Mouse (Mus musculus) erythroblast, adult 5-6 weeks (primary cell): ENCODE results near the gene Slc5a3. TPM values are rescaled to one million over a fixed set of nuclear protein-coding genes. Genes with fewer than 3 reads are reported as not detected.
"Not testable (repeated sequence)": the region's sequence is repeated elsewhere in the genome, so short reads cannot be mapped to it uniquely, and the experiment has no call there.

Source experiments
- ATAC-seq: replicated peaks from 2 replicates; pipeline ENCODE4 v1.8.0; 2016; ENCODE audit warnings: moderate number of reproducible peaks, mild to moderate bottlenecking, moderate TSS enrichment, inconsistent platforms; ENCODE audit not compliant: poor library complexity, low FRiP score, severe bottlenecking
- total RNA-seq, 2 experiments: library from RNA; stranded (forward) in 1 of 2; stranded (reverse) in 1 of 2; fragments of 150-400 nt in 1 of 2; fragments of 200-764, 138-1000 nt in 1 of 2; gene quantifications; 2 replicates each; pipeline versions ENCODE4 v1.2.3 to v1.2.4; 2015 to 2017; ENCODE audit warnings: low replicate concordance in 2 of 2

Gene Slc5a3
- total RNA-seq, 2 experiments from 2014 or later, result under 0.01 to 0.43 TPM

GRCm38 (mm10) chr16:92060213-92060612 lies 2.1 kb downstream of the Slc5a3 start:
- ATAC-seq, result no peak

- ATAC-seq, result no peak
Observed at GRCm38 (mm10) chr16:92061586-92061985, 3.5 kb downstream of the Slc5a3 start.

GRCm38 (mm10) chr16:92062832-92063231 lies 4.7 kb downstream of the Slc5a3 start:
- no peak for ATAC-seq

GRCm38 (mm10) chr16:92064801-92065200 lies 6.7 kb downstream of the Slc5a3 start:
- ATAC-seq, result no peak

GRCm38 (mm10) chr16:92070338-92070737 lies 12.2 kb downstream of the Slc5a3 start:
- no peak for ATAC-seq

- no peak for ATAC-seq
Observed at GRCm38 (mm10) chr16:92076797-92077196, 18.7 kb downstream of the Slc5a3 start.

- no peak for ATAC-seq
Observed at GRCm38 (mm10) chr16:92083771-92084453, 25.8 kb downstream of the Slc5a3 start.

GRCm38 (mm10) chr16:92089225-92089624 lies 31.1 kb downstream of the Slc5a3 start:
- no peak for ATAC-seq

GRCm38 (mm10) chr16:92091876-92092275 lies 33.8 kb downstream of the Slc5a3 start:
- ATAC-seq, result no peak

- no peak for ATAC-seq
Observed at GRCm38 (mm10) chr16:92098351-92099051, 40.4 kb downstream of the Slc5a3 start.

GRCm38 (mm10) chr16:92099598-92099997 lies 41.5 kb downstream of the Slc5a3 start:
- ATAC-seq, result no peak

GRCm38 (mm10) chr16:92100111-92100510 lies 42.0 kb downstream of the Slc5a3 start:
- no peak for ATAC-seq

- ATAC-seq, result no peak
Observed at GRCm38 (mm10) chr16:92102115-92102514, 44.0 kb downstream of the Slc5a3 start.

- not testable (repeated sequence) for ATAC-seq
Observed at GRCm38 (mm10) chr16:92102931-92103330, 44.8 kb downstream of the Slc5a3 start.

- ATAC-seq, result no peak
Observed at GRCm38 (mm10) chr16:92103572-92104331, 45.6 kb downstream of the Slc5a3 start.

GRCm38 (mm10) chr16:92104332-92104590 lies 46.1 kb downstream of the Slc5a3 start:
- ATAC-seq, result no peak

GRCm38 (mm10) chr16:92104951-92105350 lies 46.8 kb downstream of the Slc5a3 start:
- ATAC-seq, result no peak

GRCm38 (mm10) chr16:92105631-92106030 lies 47.5 kb downstream of the Slc5a3 start:
- ATAC-seq, result no peak

- ATAC-seq, result no peak
Observed at GRCm38 (mm10) chr16:92107346-92107745, 49.2 kb downstream of the Slc5a3 start.

- ATAC-seq, result no peak
Observed at GRCm38 (mm10) chr16:92114706-92115241, 56.7 kb downstream of the Slc5a3 start.
